Mouse (Mus musculus): Measurements from ENCODE around the gene Rab6a.
"Not testable (repeated sequence)": the region's sequence is repeated elsewhere in the genome, so short reads cannot be mapped to it uniquely, and the experiment has no call there.

The Rab6a gene

GRCm38 (mm10) chr7:100607214-100608129 lies at the start of gene Rab6a:
Gene Rab6a, plus strand, starts transcription at chr7:100607410.
- peak; percentile 99 for DNase-seq

GRCm38 (mm10) chr7:100559331-100559730 lies 47.9 kb upstream of the Rab6a start:
- DNase-seq: no peak

GRCm38 (mm10) chr7:100561861-100562587 lies 45.2 kb upstream of the Rab6a start:
- no peak for DNase-seq

- not testable (repeated sequence) for DNase-seq
These were observed 40.0 kb upstream of the Rab6a start for GRCm38 (mm10) chr7:100567238-100567637.

GRCm38 (mm10) chr7:100569907-100570306 lies 37.3 kb upstream of the Rab6a start:
- DNase-seq: no peak

GRCm38 (mm10) chr7:100570930-100571715 lies 36.1 kb upstream of the Rab6a start:
- no peak for DNase-seq

- DNase-seq: no peak
These were observed 35.1 kb upstream of the Rab6a start for GRCm38 (mm10) chr7:100572061-100572460.

- no peak for DNase-seq
These were observed 34.5 kb upstream of the Rab6a start for GRCm38 (mm10) chr7:100572704-100573103.

GRCm38 (mm10) chr7:100578794-100579193 lies 28.4 kb upstream of the Rab6a start:
- DNase-seq: no peak

- no peak for DNase-seq
These were observed 25.0 kb upstream of the Rab6a start for GRCm38 (mm10) chr7:100582235-100582634.

GRCm38 (mm10) chr7:100582727-100583236 lies 24.4 kb upstream of the Rab6a start:
- peak; percentile 91 for DNase-seq

- no peak for DNase-seq
These were observed 17.4 kb upstream of the Rab6a start for GRCm38 (mm10) chr7:100589816-100590215.

GRCm38 (mm10) chr7:100590504-100590844 lies 16.7 kb upstream of the Rab6a start:
- DNase-seq: no peak

GRCm38 (mm10) chr7:100590845-100591521 lies 16.2 kb upstream of the Rab6a start:
- peak; percentile 90 for DNase-seq

- DNase-seq: no peak
These were observed 15.7 kb upstream of the Rab6a start for GRCm38 (mm10) chr7:100591522-100591852.

- DNase-seq: no peak
These were observed 13.9 kb upstream of the Rab6a start for GRCm38 (mm10) chr7:100593349-100593748.

GRCm38 (mm10) chr7:100600211-100600610 lies 7.0 kb upstream of the Rab6a start:
- no peak for DNase-seq

- peak; percentile 71 for DNase-seq
These were observed 1.0 kb downstream of the Rab6a start, which contains the start of gene Mrpl48 for GRCm38 (mm10) chr7:100608130-100608741. Gene Mrpl48, minus strand, starts transcription at chr7:100608301.

GRCm38 (mm10) chr7:100608910-100609309 lies 1.7 kb downstream of the Rab6a start:
- no peak for DNase-seq

GRCm38 (mm10) chr7:100616121-100616857 lies 9.1 kb downstream of the Rab6a start:
- no peak for DNase-seq

GRCm38 (mm10) chr7:100622277-100622676 lies 15.1 kb downstream of the Rab6a start:
- no peak for DNase-seq
